Mouse (Mus musculus): ENCODE results near the gene Cep70. TPM values are rescaled to one million over a fixed set of nuclear protein-coding genes. Genes with fewer than 3 reads are reported as not detected.

Cep70 gene
- total and polyA plus RNA-seq, 2 experiments from 2014 or later, result 38.7 to 49.9 TPM

DNA sequence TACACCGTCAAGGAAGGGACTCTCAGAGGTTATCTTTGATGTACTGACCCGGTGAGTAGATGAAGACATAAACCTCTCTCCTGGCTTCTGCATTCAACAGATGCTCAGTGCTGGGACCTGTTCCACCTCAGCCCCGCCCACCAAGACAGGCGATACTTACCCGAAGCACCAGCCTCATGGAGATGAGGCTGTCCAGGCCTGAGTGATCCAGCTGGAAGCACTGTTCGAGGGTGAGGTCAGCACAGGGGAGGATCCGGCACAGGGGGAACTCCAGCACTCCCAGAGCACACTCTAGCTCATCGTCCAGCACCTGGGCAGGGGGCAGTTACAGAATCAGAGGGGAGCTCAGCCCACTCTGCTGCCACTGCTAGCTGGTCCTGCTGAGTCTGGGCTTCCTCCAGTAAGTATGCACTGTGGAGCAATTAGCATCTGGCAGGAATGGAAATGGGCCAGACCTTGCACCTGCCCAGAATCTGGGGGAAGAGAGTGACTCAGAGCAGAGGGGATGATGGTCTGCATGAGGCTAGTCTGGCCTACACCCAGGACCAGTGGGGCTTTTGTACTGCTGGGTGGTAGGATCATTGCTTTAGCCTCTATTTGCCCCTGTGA is 76.3 kb downstream of the Cep70 start:
- no peak for TF ChIP-seq CTCF (IDR thresholded peaks at IDR 0.05; ENCODE audit: low read depth)
- Histone ChIP-seq H3K9me3 (ENCODE audit: low read length) (no peaks in the 10 kb centered on the region), H3K27ac (ENCODE audit: low read depth, low read length) (no peak overlapping the region), H3K9ac (no peak overlapping the region), H3K27me3 (ENCODE audit: insufficient read depth, low read length) (no peaks in the 10 kb centered on the region), H3K4me1 (ENCODE audit: insufficient read depth) (no peaks in the 10 kb centered on the region), H3K4me2 (ENCODE audit: low read depth) (no peak overlapping the region), H3K36me3 (ENCODE audit: insufficient read depth) (no peaks in the 10 kb centered on the region), H3K4me3 (ENCODE audit: low read depth, low read length) (no peak overlapping the region)
- DNase-seq (no peak), ATAC-seq (peak; percentile 45; the same call in 1 of the 2 replicates)
- WGBS, result 67% methylated on average over 8 of the region's 8 CpGs

DNA sequence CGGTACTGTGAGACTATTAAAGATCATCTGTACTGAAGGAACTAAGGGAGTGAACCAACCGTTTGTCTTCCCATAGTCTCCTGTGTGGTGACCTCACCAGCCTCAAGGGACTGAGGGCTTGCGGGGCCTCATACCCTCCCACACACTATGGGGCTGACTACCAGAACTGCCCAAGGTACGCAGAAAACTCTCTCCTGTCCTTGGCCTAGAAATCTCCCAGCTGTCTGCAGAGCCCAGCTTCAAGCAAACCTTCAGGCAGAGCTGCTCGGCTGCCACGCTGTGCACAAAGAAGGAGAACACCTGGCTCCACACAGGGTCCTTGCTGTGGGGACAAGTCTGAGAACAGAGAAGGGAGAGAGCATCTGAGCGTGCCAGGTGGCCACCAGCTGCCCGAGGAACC is 76.8 kb downstream of the Cep70 start:
- Histone ChIP-seq H3K4me2 (ENCODE audit: low read depth) (no peak overlapping the region), H3K36me3 (ENCODE audit: insufficient read depth) (no peaks in the 10 kb centered on the region), H3K27ac (ENCODE audit: low read depth, low read length) (no peak overlapping the region), H3K9ac (no peak overlapping the region), H3K4me3 (ENCODE audit: low read depth, low read length) (no peak overlapping the region), H3K27me3 (ENCODE audit: insufficient read depth, low read length) (no peaks in the 10 kb centered on the region), H3K9me3 (ENCODE audit: low read length) (no peaks in the 10 kb centered on the region), H3K4me1 (ENCODE audit: insufficient read depth) (no peaks in the 10 kb centered on the region)
- TF ChIP-seq CTCF (IDR thresholded peaks at IDR 0.05; ENCODE audit: low read depth), result no peak
- ATAC-seq (no peak), DNase-seq (no peak)
- WGBS, result 86% methylated on average over 8 of the region's 8 CpGs

- ATAC-seq (peak; percentile 53; the same call in 1 of the 2 replicates), DNase-seq (no peak)
- Histone ChIP-seq H3K4me3 (ENCODE audit: low read depth, low read length) (no peak overlapping the region), H3K9ac (no peak overlapping the region), H3K4me1 (ENCODE audit: insufficient read depth) (peaks cover 14% of the 10 kb centered on the region), H3K27me3 (ENCODE audit: insufficient read depth, low read length) (no peaks in the 10 kb centered on the region), H3K9me3 (ENCODE audit: low read length) (no peaks in the 10 kb centered on the region), H3K27ac (ENCODE audit: low read depth, low read length) (no peak overlapping the region), H3K36me3 (ENCODE audit: insufficient read depth) (no peaks in the 10 kb centered on the region), H3K4me2 (ENCODE audit: low read depth) (no peak overlapping the region)
- TF ChIP-seq CTCF (IDR thresholded peaks at IDR 0.05; ENCODE audit: low read depth), result no peak
- 73% methylated on average over 7 of the region's 7 CpGs for WGBS
Measured at GRCm38 (mm10) chr9:99325208-99325929, 82.2 kb downstream of the Cep70 start.

GRCm38 (mm10) chr9:99325961-99326360 is 82.8 kb downstream of the Cep70 start:
- Histone ChIP-seq H3K9me3 (ENCODE audit: low read length) (no peaks in the 10 kb centered on the region), H3K4me2 (ENCODE audit: low read depth) (no peak overlapping the region), H3K4me3 (ENCODE audit: low read depth, low read length) (no peak overlapping the region), H3K9ac (no peak overlapping the region), H3K27me3 (ENCODE audit: insufficient read depth, low read length) (no peaks in the 10 kb centered on the region), H3K27ac (ENCODE audit: low read depth, low read length) (no peak overlapping the region), H3K36me3 (ENCODE audit: insufficient read depth) (no peaks in the 10 kb centered on the region), H3K4me1 (ENCODE audit: insufficient read depth) (peaks cover 14% of the 10 kb centered on the region)
- ATAC-seq, result no peak
- WGBS, result 92% methylated on average over 4 of the region's 4 CpGs
- DNase-seq, result no peak
- no peak for TF ChIP-seq CTCF (IDR thresholded peaks at IDR 0.05; ENCODE audit: low read depth)

DNA sequence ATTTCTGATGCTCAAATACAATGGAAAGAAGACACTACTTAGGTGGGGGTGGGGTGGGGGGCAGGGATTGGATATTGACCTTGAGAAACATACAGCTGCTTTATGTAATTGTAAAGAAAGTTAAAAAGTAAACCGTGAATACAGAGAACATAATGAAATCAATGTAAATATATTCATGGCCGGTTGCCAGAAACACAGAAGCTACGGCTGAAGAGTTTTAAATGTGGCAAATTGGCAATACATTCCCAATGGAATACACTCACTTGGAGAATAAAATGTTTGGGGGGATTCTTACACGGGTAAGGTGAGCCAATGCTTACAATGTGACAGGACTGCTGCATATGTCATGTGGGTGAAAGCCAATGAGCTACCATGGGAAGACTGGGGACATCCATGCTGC is 83.7 kb downstream of the Cep70 start:
- TF ChIP-seq CTCF (IDR thresholded peaks at IDR 0.05; ENCODE audit: low read depth), result no peak
- Histone ChIP-seq H3K27me3 (ENCODE audit: insufficient read depth, low read length) (no peaks in the 10 kb centered on the region), H3K27ac (ENCODE audit: low read depth, low read length) (no peak overlapping the region), H3K4me1 (ENCODE audit: insufficient read depth) (peaks cover 14% of the 10 kb centered on the region), H3K4me2 (ENCODE audit: low read depth) (no peak overlapping the region), H3K9ac (no peak overlapping the region), H3K4me3 (ENCODE audit: low read depth, low read length) (no peak overlapping the region), H3K36me3 (ENCODE audit: insufficient read depth) (no peaks in the 10 kb centered on the region), H3K9me3 (ENCODE audit: low read length) (no peaks in the 10 kb centered on the region)
- ATAC-seq, result peak; percentile 23; the same call in 1 of the 2 replicates
- peak; percentile 58 for DNase-seq
- WGBS, result 29% methylated on average over 4 of the region's 4 CpGs

GRCm38 (mm10) chr9:99336538-99336937 is 93.4 kb downstream of the Cep70 start:
- Histone ChIP-seq H3K9ac (no peak overlapping the region), H3K36me3 (ENCODE audit: insufficient read depth) (no peaks in the 10 kb centered on the region), H3K4me3 (ENCODE audit: low read depth, low read length) (no peak overlapping the region), H3K4me1 (ENCODE audit: insufficient read depth) (no peaks in the 10 kb centered on the region), H3K9me3 (ENCODE audit: low read length) (no peaks in the 10 kb centered on the region), H3K4me2 (ENCODE audit: low read depth) (no peak overlapping the region), H3K27ac (ENCODE audit: low read depth, low read length) (no peak overlapping the region), H3K27me3 (ENCODE audit: insufficient read depth, low read length) (no peaks in the 10 kb centered on the region)
- DNase-seq (no peak), ATAC-seq (no peak)
- 89% methylated on average over 4 of the region's 4 CpGs for WGBS
- TF ChIP-seq CTCF (IDR thresholded peaks at IDR 0.05; ENCODE audit: low read depth), result no peak

DNA sequence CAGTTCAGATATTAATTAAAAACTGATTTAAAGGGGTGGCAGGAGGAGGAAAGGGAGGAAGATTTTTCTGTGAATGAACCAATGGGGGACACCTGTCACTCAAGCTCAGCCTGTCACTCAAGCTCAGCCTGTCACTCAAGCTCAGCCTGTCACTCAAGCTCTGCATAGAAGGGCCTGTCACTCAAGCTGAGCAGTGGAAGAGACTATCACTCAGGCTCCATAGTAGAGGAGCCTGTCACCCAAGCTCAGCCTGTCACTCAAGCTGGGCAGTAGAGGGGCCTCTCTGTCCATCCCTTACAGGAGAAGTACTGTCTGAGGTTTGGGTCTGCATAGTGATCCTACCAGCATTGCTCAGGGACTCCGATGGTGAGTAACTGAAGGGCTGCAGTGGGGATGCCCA is 95.1 kb downstream of the Cep70 start:
- H3K27me3 ChIP-seq (ENCODE audit: insufficient read depth, low read length), result no peaks in the 10 kb centered on the region
- TF ChIP-seq CTCF (IDR thresholded peaks at IDR 0.05; ENCODE audit: low read depth), result no peak
- no peak overlapping the region for H3K4me3 ChIP-seq (ENCODE audit: low read depth, low read length)
- DNase-seq (no peak), ATAC-seq (peak; percentile 73)
- no peak overlapping the region for H3K4me2 ChIP-seq (ENCODE audit: low read depth)
- no peak overlapping the region for H3K27ac ChIP-seq (ENCODE audit: low read depth, low read length)
- WGBS, result 78% methylated on average over 1 of the region's 1 CpGs
- H3K4me1 ChIP-seq (ENCODE audit: insufficient read depth), result no peaks in the 10 kb centered on the region
- H3K9ac ChIP-seq, result no peak overlapping the region
- no peaks in the 10 kb centered on the region for H3K36me3 ChIP-seq (ENCODE audit: insufficient read depth)
- no peaks in the 10 kb centered on the region for H3K9me3 ChIP-seq (ENCODE audit: low read length)
